8 mouse cellular contexts compared by ENCODE assay signal in the genomic region with DNA sequence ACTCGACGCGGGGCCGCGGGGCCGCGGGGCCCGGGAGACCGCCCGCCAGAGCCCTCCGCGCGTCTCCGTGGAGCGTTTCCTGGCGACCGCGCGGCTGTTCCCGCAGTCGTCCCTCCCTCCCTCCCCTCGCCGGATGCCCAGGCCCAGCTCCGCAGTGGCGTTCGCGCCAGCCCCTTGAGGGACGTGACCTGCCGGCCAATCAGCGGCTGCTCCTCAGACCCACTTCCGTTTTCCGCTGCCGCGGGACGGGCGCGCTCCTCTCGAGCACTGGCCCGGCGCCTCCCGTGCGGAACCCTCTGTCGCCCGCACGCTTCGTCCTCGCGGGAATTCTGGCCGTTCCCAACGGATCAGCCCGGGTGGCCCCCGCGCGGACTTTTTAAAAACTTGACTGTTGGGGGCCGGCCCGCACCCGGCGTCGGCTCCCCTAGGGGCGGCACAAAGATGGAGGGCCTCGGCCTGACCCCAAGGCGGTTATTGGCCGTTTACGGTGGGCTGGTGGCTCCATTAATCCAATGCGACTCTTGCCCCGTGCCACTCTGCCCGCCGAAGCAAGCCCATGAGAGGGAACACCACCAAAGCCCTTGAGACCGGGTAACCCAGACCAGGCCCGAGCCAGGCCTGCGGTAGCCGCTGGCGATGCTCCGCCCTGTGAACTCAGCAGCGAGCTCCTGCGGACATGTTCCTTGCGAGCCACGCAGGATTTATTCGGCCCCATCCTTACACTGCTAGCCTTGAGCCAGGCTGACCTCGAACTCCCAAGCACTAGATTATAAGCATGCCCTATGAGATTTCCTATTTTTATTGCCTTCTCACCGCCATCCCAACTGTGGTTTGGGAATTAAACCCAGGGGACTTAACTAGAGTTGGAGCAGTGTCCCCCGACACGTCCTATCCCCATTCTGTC. TPM values are rescaled to one million over a fixed set of nuclear protein-coding genes. Genes with fewer than 3 reads are reported as not detected.
A peak's percentile ranks its signal among the peaks of the same experiment; 100 is the strongest.
DNase-seq lines count a peak whose midpoint lies in the region; ATAC-seq and TF ChIP-seq lines count a peak whose summit lies in the region.

No protein-coding gene starts in this region.

- peak; percentile 87 for ATAC-seq in erythroid progenitor cell, adult 5-6 weeks (replicated peaks; ENCODE audit: low FRiP score, poor library complexity, severe bottlenecking)
- peak; percentile 92 for ATAC-seq in heart, embryonic 13.5 days (ENCODE audit: extremely low read depth, insufficient number of reproducible peaks, low FRiP score, low TSS enrichment)
- peak; percentile 94 for ATAC-seq in liver, embryonic 11.5 days (replicated peaks; ENCODE audit: low FRiP score)

- peak overlapping the region; percentile 100 for H3K9ac ChIP-seq in heart, embryonic 13.5 days
- H3K9ac ChIP-seq in liver, embryonic 11.5 days (ENCODE audit: low read depth, low read length), result peak overlapping the region; percentile 100

- H3K4me2 ChIP-seq in heart, embryonic 13.5 days, result peak overlapping the region; percentile 71
- peak overlapping the region; percentile 72 for H3K4me2 ChIP-seq in liver, embryonic 11.5 days
- H3K4me2 ChIP-seq in myocyte (ENCODE audit: low read depth), result peak overlapping the region; percentile 86

- peak overlapping the region; percentile 99 for H3ac ChIP-seq in myocyte (ENCODE audit: control insufficient read depth, insufficient read length)

- H3K4me1 ChIP-seq in brown adipose tissue, adult 24 weeks (ENCODE audit: control insufficient read depth, insufficient read depth, insufficient read length, low read length), result peaks cover 2% of the 10 kb centered on the region; the same call in 1 of the 2 replicates
- peaks cover 32% of the 10 kb centered on the region for H3K4me1 ChIP-seq in heart, embryonic 13.5 days
- H3K4me1 ChIP-seq in liver, embryonic 11.5 days (replicated peaks; ENCODE audit: control insufficient read depth, insufficient read depth, low read length), result peaks cover 21% of the 10 kb centered on the region

- H3K27ac ChIP-seq in brown adipose tissue, adult 24 weeks (replicated peaks; ENCODE audit: low read depth, low read length), result peak overlapping the region; percentile 98
- H3K27ac ChIP-seq in heart, embryonic 13.5 days (replicated peaks), result peak overlapping the region; percentile 97
- peak overlapping the region; percentile 97 for H3K27ac ChIP-seq in liver, embryonic 11.5 days (ENCODE audit: low read depth, low read length)

- under 1% methylated on average over 80 of the region's 83 CpGs for WGBS in heart, embryonic 13.5 days
- under 1% methylated on average over 83 of the region's 83 CpGs for WGBS in liver, embryonic 11.5 days

- peak overlapping the region; percentile 90 for H3K4me3 ChIP-seq in brown adipose tissue, adult 24 weeks (ENCODE audit: insufficient read depth, low read depth, low read length)
- peak overlapping the region; percentile 98 for H3K4me3 ChIP-seq in heart, embryonic 13.5 days
- H3K4me3 ChIP-seq in liver, embryonic 11.5 days (ENCODE audit: low read depth, low read length), result peak overlapping the region; percentile 98
- peak overlapping the region; percentile 61 for H3K4me3 ChIP-seq in myocyte

- TF ChIP-seq POLR2A in myocyte (IDR thresholded peaks at IDR 0.05; ENCODE audit: insufficient read length, low read depth), result peak; percentile 68

- peaks cover 15% of the 10 kb centered on the region for H3K36me3 ChIP-seq in heart, embryonic 13.5 days
- H3K36me3 ChIP-seq in liver, embryonic 11.5 days (ENCODE audit: control insufficient read depth, insufficient read depth, low read length), result peaks cover 3% of the 10 kb centered on the region; the same call in 1 of the 2 replicates
- H3K36me3 ChIP-seq in myocyte (ENCODE audit: control insufficient read depth, insufficient read depth), result no peaks in the 10 kb centered on the region

- no peaks in the 10 kb centered on the region for H3K27me3 ChIP-seq in heart, embryonic 13.5 days (replicated peaks)
- no peaks in the 10 kb centered on the region for H3K27me3 ChIP-seq in liver, embryonic 11.5 days (replicated peaks; ENCODE audit: control insufficient read depth, insufficient read depth, low read length)
- H3K27me3 ChIP-seq in myocyte (ENCODE audit: control insufficient read depth, insufficient read depth, insufficient read length), result no peaks in the 10 kb centered on the region

- H3K79me2 ChIP-seq in myocyte (ENCODE audit: control insufficient read depth, insufficient read depth), result peaks cover 19% of the 10 kb centered on the region

- no peaks in the 10 kb centered on the region for H3K9me3 ChIP-seq in heart, embryonic 13.5 days
- H3K9me3 ChIP-seq in liver, embryonic 11.5 days (ENCODE audit: control insufficient read depth, low read length), result no peaks in the 10 kb centered on the region

- peak; percentile 97 for DNase-seq in CD4-positive, CD25-positive, alpha-beta regulatory T cell, adult 2 months (ENCODE audit: low read depth, low spot score)
- DNase-seq in kidney, postnatal 10 days, result peak; percentile 98
- peak; percentile 94 for DNase-seq in liver, embryonic 11.5 days (ENCODE audit: low spot score)
- DNase-seq in spleen, postnatal 4 days (ENCODE audit: low spot score in 2 of 2), result peak; percentile 95 to 96

TF ChIP-seq in myocyte, 11 proteins besides CTCF, POLR2A, EP300 and RAD21:
- no peak for TF ChIP-seq CEBPB (IDR thresholded peaks at IDR 0.05; ENCODE audit: insufficient read depth, poor library complexity, severe bottlenecking)
- TF ChIP-seq POLR2AphosphoS2 (IDR thresholded peaks at IDR 0.05; ENCODE audit: insufficient read length, low read depth), result peak; percentile 83
- peak; percentile 33 for TF ChIP-seq E2F4 (IDR thresholded peaks at IDR 0.05; ENCODE audit: insufficient read depth)
- no peak for TF ChIP-seq MYOD1 (IDR thresholded peaks at IDR 0.05; ENCODE audit: control insufficient read depth in 1 of 3, insufficient read length in 2 of 3, low read depth in 2 of 3)
- TF ChIP-seq MYOG (IDR thresholded peaks at IDR 0.05; ENCODE audit: control insufficient read depth in 1 of 3, insufficient read depth in 1 of 3, insufficient read length in 2 of 3, low read depth in 2 of 3), result peak in 1 of 3 experiments; percentile 29

RNA-seq across cellular contexts. Expression of a gene that starts 0.7 kb away (rescaled TPM):
- 31.9 and 46.9 TPM in 2 replicates for polyA plus RNA-seq in brown adipose tissue, adult 24 weeks (2012; ENCODE audit: insufficient read depth, insufficient read length, missing spikeins)
- total RNA-seq in erythroid progenitor cell, adult 5-6 weeks (2015; ENCODE audit: low replicate concordance), result 32.4 and 38.1 TPM in 2 replicates
- total RNA-seq in erythroid progenitor cell, adult 5-6 weeks (2017; ENCODE audit: low replicate concordance), result 21.2 and 38.1 TPM in 2 replicates
- polyA plus RNA-seq in heart, embryonic 13.5 days (2015; fragmentation: Nextera tagmentation; extraction: Ambion mirVana), result 18.6 and 18.8 TPM in 2 replicates
- 18.7 and 22.8 TPM in 2 replicates for polyA plus RNA-seq in liver, embryonic 11.5 days (2014; fragmentation: Nextera tagmentation; extraction: Ambion mirVana)
- polyA plus RNA-seq in myocyte (2012; fragmentation: generic; extraction: Trizol), result 122 TPM

RNA-seq across cellular contexts. Expression of a gene that starts 15.6 kb away (rescaled TPM):
- polyA plus RNA-seq in brown adipose tissue, adult 24 weeks (2012; ENCODE audit: insufficient read depth, insufficient read length, missing spikeins), result 0.20 and 0.46 TPM in 2 replicates
- 0.36 and 0.84 TPM in 2 replicates for total RNA-seq in erythroid progenitor cell, adult 5-6 weeks (2015; ENCODE audit: low replicate concordance)
- total RNA-seq in erythroid progenitor cell, adult 5-6 weeks (2017; ENCODE audit: low replicate concordance), result not detected in 2 replicates
- polyA plus RNA-seq in heart, embryonic 13.5 days (2015; fragmentation: Nextera tagmentation; extraction: Ambion mirVana), result 4.6 and 5.5 TPM in 2 replicates
- polyA plus RNA-seq in liver, embryonic 11.5 days (2014; fragmentation: Nextera tagmentation; extraction: Ambion mirVana), result 1.9 and 2.7 TPM in 2 replicates
- polyA plus RNA-seq in myocyte (2012; fragmentation: generic; extraction: Trizol), result 0.01 TPM

RNA-seq across cellular contexts. Expression of a gene that starts 28.4 kb away (rescaled TPM):
- 35.6 and 46.5 TPM in 2 replicates for polyA plus RNA-seq in brown adipose tissue, adult 24 weeks (2012; ENCODE audit: insufficient read depth, insufficient read length, missing spikeins)
- 20.5 and 37.8 TPM in 2 replicates for total RNA-seq in erythroid progenitor cell, adult 5-6 weeks (2015; ENCODE audit: low replicate concordance)
- 13.5 and 18.4 TPM in 2 replicates for total RNA-seq in erythroid progenitor cell, adult 5-6 weeks (2017; ENCODE audit: low replicate concordance)
- 26.0 and 28.7 TPM in 2 replicates for polyA plus RNA-seq in heart, embryonic 13.5 days (2015; fragmentation: Nextera tagmentation; extraction: Ambion mirVana)
- 37.9 and 38.0 TPM in 2 replicates for polyA plus RNA-seq in liver, embryonic 11.5 days (2014; fragmentation: Nextera tagmentation; extraction: Ambion mirVana)
- polyA plus RNA-seq in myocyte (2012; fragmentation: generic; extraction: Trizol), result 21.0 TPM

Comparison
In these comparisons a context has a peak if more than half of its experiments do, and no peak if none do; other contexts are left out.
1. Peak in every context shown above with its lines: DNase-seq, ATAC-seq, H3K4me3 ChIP-seq and H3K27ac ChIP-seq.